Mouse (Mus musculus) left cerebral cortex, postnatal 10 days (tissue): Measurements from ENCODE around the gene Pcsk2. TPM values are rescaled to one million over a fixed set of nuclear protein-coding genes. Genes with fewer than 3 reads are reported as not detected.

Experiments
- DNase-seq, 2 experiments: peaks; one replicate each; pipeline ENCODE4 v3.0.0; 2021 to 2022; ENCODE audit warnings: low spot score in 2 of 2, mixed read lengths in 1 of 2; ENCODE audit errors: extremely low spot score in 1 of 2
- intact Hi-C: fragments of 180-260 bp; cut with DNase I; formaldehyde crosslinking; loops from one replicate; pipeline ENCODE4 v1.15.1; 2025
- total RNA-seq, 2 experiments: library from RNA; stranded (reverse); gene quantifications; 2 replicates each; pipeline ENCODE4 v1.2.3; 2021

The Pcsk2 gene
- total RNA-seq, 2 experiments from 2014 or later: 167 to 168 TPM

GRCm38 (mm10) chr2:143806924-143807664, 261.1 kb downstream of the Pcsk2 start:
- no peak for DNase-seq
- intact Hi-C loops: no loop called here

DNA sequence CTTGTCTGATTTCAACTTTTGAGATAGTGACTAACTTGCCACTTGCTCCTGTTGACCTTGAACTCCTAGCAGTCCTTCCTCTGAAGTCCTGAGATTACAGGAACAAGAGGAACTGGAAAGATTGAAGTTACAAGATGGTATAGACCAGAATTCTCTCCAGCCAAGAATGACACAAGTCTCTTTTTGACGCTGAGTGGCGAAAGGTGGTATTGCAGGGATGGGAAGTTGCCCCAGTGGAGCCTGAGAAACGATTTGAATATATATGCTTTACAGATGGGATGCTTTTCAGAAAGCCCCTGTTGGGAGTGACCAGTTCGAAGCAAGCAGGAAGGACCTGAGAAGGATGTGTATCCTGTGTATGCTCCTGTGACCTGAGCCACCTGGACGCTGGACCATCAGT, 262.8 kb downstream of the Pcsk2 start:
- intact Hi-C loops: no loop called here
- no peak for DNase-seq

- intact Hi-C loops: no loop called here
- DNase-seq: no peak
Observed at GRCm38 (mm10) chr2:143812262-143812661, 266.3 kb downstream of the Pcsk2 start.

GRCm38 (mm10) chr2:143813461-143813860, 267.5 kb downstream of the Pcsk2 start:
- intact Hi-C loops: no loop called here
- DNase-seq: no peak

DNA sequence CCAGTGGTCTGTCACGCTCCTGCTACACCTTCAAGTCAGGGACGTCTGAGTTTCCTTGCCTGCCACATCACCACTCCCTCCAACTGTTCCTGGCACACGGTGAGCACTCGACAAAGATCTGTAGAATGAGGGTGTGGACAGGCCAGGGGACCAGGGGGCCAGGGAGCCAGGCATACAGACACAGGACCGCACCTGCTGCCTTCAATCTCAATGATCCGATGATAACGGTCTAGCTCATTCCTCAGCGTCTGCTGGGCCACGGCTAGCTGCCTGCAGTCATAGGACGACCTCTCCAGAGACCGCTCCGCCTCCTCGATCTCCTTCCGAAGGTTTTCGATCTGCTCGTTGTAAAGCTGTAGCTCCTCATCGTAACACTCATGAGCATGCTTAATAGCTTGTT, 285.7 kb downstream of the Pcsk2 start:
- intact Hi-C loops: loop anchor here (10.0 kb wide), 1 partner anchor 453 kb away; no protein-coding TSS in a partner anchor
- no peak for DNase-seq

- intact Hi-C loops: loop anchor here (10.0 kb wide), 1 partner anchor 452 kb away; no protein-coding TSS in a partner anchor
- no peak for DNase-seq
Observed at GRCm38 (mm10) chr2:143832721-143833120, 286.8 kb downstream of the Pcsk2 start.

- intact Hi-C loops: loop anchor here (10.0 kb wide), 1 partner anchor 451 kb away; no protein-coding TSS in a partner anchor
Observed at GRCm38 (mm10) chr2:143834082-143834481, 288.1 kb downstream of the Pcsk2 start.

DNA sequence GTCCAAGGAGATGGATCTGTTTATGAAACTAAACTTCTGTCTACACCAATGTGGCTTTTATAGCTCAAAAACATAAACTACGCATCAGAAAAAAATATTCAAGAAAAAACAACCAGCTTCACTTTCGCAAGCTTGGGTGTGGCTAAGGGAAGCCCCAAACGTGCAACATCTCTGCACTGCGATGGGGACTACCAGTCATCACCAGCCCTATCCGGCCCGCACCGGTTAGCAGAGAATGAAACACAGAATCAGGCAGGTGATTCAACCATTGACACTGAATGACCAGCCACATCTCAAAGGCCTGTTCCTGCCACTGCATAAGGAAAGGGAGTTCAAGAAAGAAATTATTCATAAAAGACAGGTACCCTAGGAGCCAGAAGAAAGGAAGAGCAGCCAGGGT, 289.9 kb downstream of the Pcsk2 start:
- no peak for DNase-seq
- intact Hi-C loops: loop anchor here (5.0 to 10.0 kb wide), 2 partner anchors 449 to 616 kb away; no protein-coding TSS in a partner anchor

More at GRCm38 (mm10) chr2:143834082-143834481, 288.1 kb downstream of the Pcsk2 start:
- no peak for DNase-seq

GRCm38 (mm10) chr2:143837291-143837701, 291.3 kb downstream of the Pcsk2 start:
- DNase-seq: peak; percentile 63 to 65
- intact Hi-C loops: loop anchor here (5.0 to 10.0 kb wide), 2 partner anchors 448 to 615 kb away; no protein-coding TSS in a partner anchor

GRCm38 (mm10) chr2:143838698-143839097, 292.7 kb downstream of the Pcsk2 start:
- intact Hi-C loops: loop anchor here (5.0 to 10.0 kb wide), 2 partner anchors 446 to 614 kb away; no protein-coding TSS in a partner anchor

DNA sequence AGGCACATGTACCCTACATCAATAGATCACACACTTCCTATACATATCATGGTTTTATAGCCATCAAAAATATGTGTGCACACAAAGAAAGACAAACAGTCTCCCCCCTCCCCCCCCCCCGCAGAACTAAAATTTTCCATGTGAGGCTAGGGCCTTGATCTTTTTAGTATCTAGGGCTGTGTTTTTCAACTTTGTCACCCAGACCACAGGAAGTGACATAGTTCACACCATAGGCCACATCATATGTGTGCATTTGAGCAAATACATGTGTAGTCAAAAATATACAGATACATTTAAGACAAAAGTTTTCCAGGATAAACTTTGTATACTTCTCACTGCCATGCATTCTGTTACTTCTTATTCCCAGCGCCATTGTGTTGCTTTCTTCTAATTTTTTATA, 293.5 kb downstream of the Pcsk2 start:
- intact Hi-C loops: loop anchor here (5.0 to 10.0 kb wide), 2 partner anchors 445 to 613 kb away; no protein-coding TSS in a partner anchor

More at GRCm38 (mm10) chr2:143838698-143839097, 292.7 kb downstream of the Pcsk2 start:
- peak in 1 of 2 experiments; percentile 41 for DNase-seq

GRCm38 (mm10) chr2:143840895-143841294, 294.9 kb downstream of the Pcsk2 start:
- intact Hi-C loops: no loop called here
- no peak for DNase-seq

More for the DNA sequence above, 293.5 kb downstream of the Pcsk2 start:
- DNase-seq: no peak

GRCm38 (mm10) chr2:143841536-143841935, 295.6 kb downstream of the Pcsk2 start:
- intact Hi-C loops: no loop called here
- no peak for DNase-seq

- DNase-seq: no peak
- intact Hi-C loops: no loop called here
Observed at GRCm38 (mm10) chr2:143844779-143845178, 298.8 kb downstream of the Pcsk2 start.

DNA sequence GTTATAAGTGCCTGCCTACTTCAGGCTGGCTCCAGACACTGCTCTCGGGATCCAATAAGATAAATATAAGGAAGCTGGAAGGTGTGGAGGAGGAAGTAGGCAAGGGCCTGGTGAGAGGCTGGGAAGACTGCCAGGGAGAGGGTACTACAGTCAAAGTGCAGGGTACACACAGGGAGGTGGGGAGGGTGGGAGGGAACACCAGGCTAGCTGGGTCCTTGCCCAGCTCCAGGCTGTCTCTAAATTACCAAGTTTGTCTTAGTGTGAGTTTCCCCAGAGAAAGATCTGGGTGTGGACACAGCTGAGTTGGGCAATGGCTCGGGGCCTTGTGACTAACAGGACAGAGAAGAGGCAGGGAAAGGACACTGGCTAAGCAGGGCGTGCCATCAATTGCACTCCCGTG, 300.8 kb downstream of the Pcsk2 start:
- intact Hi-C loops: no loop called here
- DNase-seq: no peak

DNA sequence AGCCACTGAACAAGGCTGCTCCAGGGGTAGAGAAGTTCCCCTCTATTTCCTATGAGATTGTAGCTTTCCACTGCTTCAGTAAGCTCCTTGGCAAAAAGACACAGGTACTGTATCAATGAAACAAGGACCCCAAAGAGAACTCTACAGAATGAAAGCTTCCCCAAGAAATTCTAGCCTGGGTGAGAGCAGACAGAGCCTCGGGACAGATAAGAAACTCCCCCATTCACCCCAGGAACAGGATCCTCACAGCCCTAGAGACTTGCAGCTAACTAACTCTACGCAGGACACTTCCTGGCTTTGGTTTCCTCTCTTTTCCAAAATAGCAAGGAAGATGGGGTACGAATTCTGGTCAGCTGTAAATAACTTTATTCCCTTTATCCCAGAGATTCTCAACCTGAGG, 301.3 kb downstream of the Pcsk2 start:
- no peak for DNase-seq
- intact Hi-C loops: no loop called here

- intact Hi-C loops: no loop called here
- DNase-seq: no peak
Observed at GRCm38 (mm10) chr2:143851354-143852221, 305.6 kb downstream of the Pcsk2 start.

GRCm38 (mm10) chr2:143852295-143853275, 306.6 kb downstream of the Pcsk2 start:
- no peak for DNase-seq
- intact Hi-C loops: no loop called here
